Mouse (Mus musculus) CH12.LX (cell line): ENCODE data around the gene Dnaaf5. TPM values are rescaled to one million over a fixed set of nuclear protein-coding genes. Genes with fewer than 3 reads are reported as not detected.

Experiments
- DNase-seq: peaks from one replicate; pipeline ENCODE4 v3.0.0-alpha.2; 2013; ENCODE audit errors: extremely low read depth
- H3K27ac ChIP-seq: 2 replicates; pipeline ENCODE4 v1.5.1; 2012; ENCODE audit warnings: low read depth, mild to moderate bottlenecking, control low read depth, moderate library complexity; ENCODE audit not compliant: insufficient read depth
- H3K27me3 ChIP-seq: replicated peaks from 2 replicates; pipeline ENCODE3; 2012; ENCODE audit warnings: inconsistent platforms
- H3K36me3 ChIP-seq, 2 experiments: replicated peaks in 1 of 2; 2 replicates each; pipeline versions ENCODE3 to v1.6.1; 2012; ENCODE audit warnings: inconsistent platforms in 1 of 2, low read length in 1 of 2, mild to moderate bottlenecking in 1 of 2, mixed read lengths in 1 of 2, moderate library complexity in 1 of 2; ENCODE audit not compliant: control insufficient read depth in 1 of 2, insufficient read depth in 1 of 2
- H3K4me1 ChIP-seq, 2 experiments: 2 replicates each; pipeline ENCODE4 v1.6.1; 2012; ENCODE audit warnings: inconsistent platforms in 1 of 2, moderate library complexity in 1 of 2; ENCODE audit not compliant: insufficient read depth in 2 of 2, control insufficient read depth in 1 of 2
- H3K4me2 ChIP-seq: 2 replicates; pipeline ENCODE4 v1.6.1; 2012; ENCODE audit warnings: low read depth, mild to moderate bottlenecking, control low read depth; ENCODE audit not compliant: poor library complexity, insufficient read depth, severe bottlenecking
- H3K4me3 ChIP-seq, 3 experiments: fragments of 150-350 bp in 1 of 3; sonication (generic) in 1 of 3; replicated peaks in 1 of 3; 2 replicates each; pipeline versions ENCODE3 to v1.5.1; 2011 to 2012; ENCODE audit warnings: low read depth in 2 of 3, low read length in 2 of 3, mild to moderate bottlenecking in 2 of 3, moderate library complexity in 2 of 3, control low read depth in 1 of 3, improper control_type of control experiment in 1 of 3, inconsistent platforms in 1 of 3, mixed read lengths in 1 of 3; ENCODE audit not compliant: poor library complexity in 1 of 3
- H3K79me2 ChIP-seq: replicated peaks from 2 replicates; pipeline ENCODE4 v1.6.1; 2012; ENCODE audit warnings: mild to moderate bottlenecking, moderate library complexity; ENCODE audit not compliant: control insufficient read depth, poor library complexity, insufficient read depth, severe bottlenecking; ENCODE audit errors: extremely low read depth
- H3K9ac ChIP-seq: 2 replicates; pipeline ENCODE4 v1.6.1; 2012; ENCODE audit warnings: low read depth, mild to moderate bottlenecking, control low read depth, moderate library complexity; ENCODE audit not compliant: insufficient read depth
- H3K9me3 ChIP-seq: replicated peaks from 2 replicates; pipeline ENCODE3; 2012; ENCODE audit warnings: low read length, inconsistent platforms, mixed read lengths
- HCFC1 ChIP-seq: IDR thresholded peaks from 2 replicates; pipeline ENCODE4 v1.6.1; 2012; ENCODE audit warnings: low read depth, mild to moderate bottlenecking, inconsistent platforms, low read length, improper control_type of control experiment
- JUN ChIP-seq: IDR thresholded peaks from 2 replicates; pipeline ENCODE4 v1.6.1; 2011; ENCODE audit warnings: low read depth, mild to moderate bottlenecking, low read length, improper control_type of control experiment, moderate library complexity; ENCODE audit not compliant: insufficient read depth
- MAFK ChIP-seq: IDR thresholded peaks from 2 replicates; pipeline ENCODE4 v1.6.1; 2011; ENCODE audit warnings: low read length, improper control_type of control experiment; ENCODE audit not compliant: insufficient replicate concordance
- NRF1 ChIP-seq: IDR thresholded peaks from 2 replicates; pipeline ENCODE4 v1.6.1; 2014; ENCODE audit warnings: low read depth, mild to moderate bottlenecking, inconsistent platforms, low read length, improper control_type of control experiment, moderate library complexity
- TBP ChIP-seq: conservative IDR thresholded peaks from 2 replicates; pipeline ENCODE4 v1.6.1; 2011; ENCODE audit warnings: low read depth, low read length, improper control_type of control experiment
- USF2 ChIP-seq: conservative IDR thresholded peaks from 2 replicates; pipeline ENCODE4 v1.6.1; 2011; ENCODE audit warnings: low read depth, low read length, improper control_type of control experiment
- dilution Hi-C: fragments of 300-500 bp; cut with MboI; formaldehyde crosslinking; loops from 2 replicates; pipeline ENCODE4 v1.14.3; 2020; ENCODE audit warnings: low sequenced_read_pairs; ENCODE audit not compliant: extremely low pct_unique_long_range_greater_than_20kb, extremely low pct_ligation_motif_present
- in situ Hi-C: fragments of 300-500 bp; cut with MboI; formaldehyde crosslinking; loops from 3 replicates; pipeline ENCODE4 v1.14.3; 2019; ENCODE audit warnings: low sequenced_read_pairs, low pct_ligation_motif_present, low pct_unique_long_range_greater_than_20kb, mixed read lengths
- polyA plus RNA-seq: library from polyadenylated mRNA; unstranded; fragments of >175 nt; gene quantifications from 2 replicates; pipeline ENCODE4 v1.2.1, GENCODE M21; 2012; ENCODE audit warnings: low read depth; ENCODE audit not compliant: insufficient read length
- total RNA-seq, 2 experiments: library from RNA; depleted of rRNA; stranded (reverse); fragments of 300-350 nt in 1 of 2; fragments of >200 nt in 1 of 2; gene quantifications; 2 replicates each; pipeline ENCODE4 v1.2.3; 2012 to 2014

The Dnaaf5 gene
- total and polyA plus RNA-seq, 3 experiments = 17.9 to 25.2 (median 21.7) TPM

DNA sequence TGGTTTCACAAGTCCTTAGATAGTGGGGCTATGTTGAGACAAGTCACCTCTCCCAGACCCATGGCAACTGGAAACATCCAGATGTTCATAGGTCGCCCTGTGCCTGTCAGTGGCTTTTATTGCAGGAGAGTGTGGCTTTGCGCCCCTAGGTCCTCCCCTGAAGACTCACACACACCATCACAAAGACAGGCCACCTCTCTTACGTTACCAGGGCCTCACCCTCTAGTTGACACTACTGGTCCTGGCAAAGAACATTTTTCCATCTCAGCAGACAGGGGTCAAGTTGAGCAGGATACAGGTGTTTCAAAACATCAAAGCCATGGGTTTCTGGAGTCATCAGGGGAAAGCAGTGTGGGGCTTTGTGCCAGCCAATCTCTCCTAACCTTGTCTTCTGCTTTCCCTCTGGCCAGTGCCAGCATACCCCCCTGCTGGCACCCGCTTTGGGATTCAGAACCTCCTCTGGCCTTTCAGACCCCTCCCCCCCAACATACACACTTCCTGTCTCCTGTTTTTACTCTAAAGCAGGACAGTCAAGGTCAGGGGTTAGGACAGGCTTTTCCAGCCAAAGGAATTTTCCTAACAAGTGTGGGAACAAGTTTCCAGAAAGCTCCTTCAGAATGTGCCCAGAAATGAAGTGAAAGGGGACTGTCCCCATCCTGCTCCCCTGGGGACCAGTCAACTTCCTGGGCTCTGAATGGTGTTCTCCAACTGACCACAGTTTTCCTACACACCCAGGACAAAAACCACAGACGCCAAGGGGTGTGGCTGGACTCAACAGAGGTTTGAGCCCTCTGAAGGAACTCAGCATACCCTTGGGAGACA is 31.7 kb upstream of the Dnaaf5 start:
- dilution Hi-C loops (no loop called here), in situ Hi-C loops (no loop called here)

DNA sequence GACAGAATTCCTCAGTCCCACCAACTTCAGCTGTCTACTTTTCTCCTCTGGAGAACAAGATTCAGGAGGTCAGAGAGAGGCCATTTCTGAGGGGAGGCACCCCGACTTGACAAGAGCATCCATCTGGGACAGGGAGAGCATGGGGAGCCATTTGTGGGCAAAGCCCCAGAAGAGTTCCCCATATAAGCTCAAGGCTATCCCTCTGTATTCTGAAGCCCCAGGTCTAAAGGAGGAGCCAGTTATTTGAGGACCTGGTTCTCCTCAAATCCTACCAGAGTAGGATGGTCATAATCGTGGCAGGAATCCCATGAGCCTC is 31.1 kb upstream of the Dnaaf5 start:
- no peaks in the 10 kb centered on the region for H3K36me3 ChIP-seq
- H3K9me3 ChIP-seq = peaks cover 2% of the 10 kb centered on the region
- in situ Hi-C loops = no loop called here
- TF ChIP-seq MAFK = no peak
- no peak for TF ChIP-seq HCFC1
- TF ChIP-seq, all 38 proteins: peak for 0
- dilution Hi-C loops = no loop called here
- Histone ChIP-seq H3K4me2 (no peak overlapping the region), H3K9ac (no peak overlapping the region), H3K27ac (no peak overlapping the region), H3K79me2 (no peaks in the 10 kb centered on the region), H3K27me3 (no peaks in the 10 kb centered on the region), H3K4me1 (peaks cover 3 to 18% of the 10 kb centered on the region in 2 experiments; a peak in 2 of 4 replicates), H3K4me3 (no peak overlapping the region)
- no peak for DNase-seq

More for the DNA sequence above, 31.7 kb upstream of the Dnaaf5 start:
- Histone ChIP-seq H3K27me3 (no peaks in the 10 kb centered on the region), H3K4me2 (no peak overlapping the region), H3K27ac (no peak overlapping the region), H3K36me3 (no peaks in the 10 kb centered on the region), H3K79me2 (no peaks in the 10 kb centered on the region), H3K4me3 (no peak overlapping the region), H3K4me1 (peaks cover 3 to 18% of the 10 kb centered on the region in 2 experiments; a peak in 2 of 4 replicates), H3K9me3 (peaks cover 2% of the 10 kb centered on the region), H3K9ac (no peak overlapping the region)
- no peak for DNase-seq
- no peak for TF ChIP-seq JUN

- Histone ChIP-seq H3K27ac (no peak overlapping the region), H3K4me2 (no peak overlapping the region), H3K27me3 (no peaks in the 10 kb centered on the region), H3K36me3 (no peaks in the 10 kb centered on the region), H3K79me2 (no peaks in the 10 kb centered on the region), H3K9ac (no peak overlapping the region), H3K9me3 (peaks cover 2% of the 10 kb centered on the region), H3K4me3 (no peak overlapping the region), H3K4me1 (no peaks in the 10 kb centered on the region)
- no peak for TF ChIP-seq TBP
- TF ChIP-seq USF2 = no peak
- TF ChIP-seq MAFK = no peak
- TF ChIP-seq NRF1 = no peak
- in situ Hi-C loops (no loop called here), dilution Hi-C loops (no loop called here)
- no peak for DNase-seq
These were observed 24.3 kb upstream of the Dnaaf5 start for GRCm38 (mm10) chr5:139125717-139126116.
